Mouse (Mus musculus) liver, embryonic 15.5 days (tissue): ENCODE results near the gene Sec63. TPM values are rescaled to one million over a fixed set of nuclear protein-coding genes. Genes with fewer than 3 reads are reported as not detected.

Experiments used
- ATAC-seq: fragments of 200-750 bp; cut with Nextera tagmentation; 2 replicates; pipeline ENCODE4 v1.8.0; 2017; ENCODE audit warnings: moderate number of reproducible peaks, mild to moderate bottlenecking, moderate library complexity; ENCODE audit not compliant: insufficient read depth
- H3K27ac ChIP-seq: fragments of 300-500 bp; sonication (generic); replicated peaks from 2 replicates; pipeline ENCODE4 v1.5.1; 2015; ENCODE audit warnings: mild to moderate bottlenecking, inconsistent platforms
- H3K27me3 ChIP-seq: fragments of 300-500 bp; sonication (generic); 2 replicates; pipeline ENCODE4 v1.6.1; 2015; ENCODE audit warnings: mild to moderate bottlenecking, inconsistent platforms
- H3K36me3 ChIP-seq: fragments of 300-500 bp; sonication (generic); replicated peaks from 2 replicates; pipeline ENCODE4 v1.6.1; 2015; ENCODE audit warnings: moderate library complexity, mild to moderate bottlenecking, inconsistent platforms
- H3K4me1 ChIP-seq: fragments of 300-500 bp; sonication (generic); replicated peaks from 2 replicates; pipeline ENCODE4 v1.6.1; 2015; ENCODE audit warnings: inconsistent platforms
- H3K4me2 ChIP-seq: fragments of 300-500 bp; sonication (generic); 2 replicates; pipeline ENCODE4 v1.6.1; 2015; ENCODE audit warnings: moderate library complexity, mild to moderate bottlenecking, inconsistent platforms
- H3K4me3 ChIP-seq: fragments of 300-500 bp; sonication (generic); replicated peaks from 2 replicates; pipeline ENCODE4 v1.5.1; 2015; ENCODE audit warnings: mild to moderate bottlenecking, inconsistent platforms
- H3K9ac ChIP-seq: fragments of 300-500 bp; sonication (generic); 2 replicates; pipeline ENCODE4 v1.6.1; 2015; ENCODE audit warnings: moderate library complexity, mild to moderate bottlenecking, inconsistent platforms
- H3K9me3 ChIP-seq: fragments of 300-500 bp; sonication (generic); replicated peaks from 2 replicates; pipeline ENCODE4 v1.6.1; 2016; ENCODE audit warnings: inconsistent platforms
- WGBS: fragments of 180-500 bp; shearing (Covaris S2); methylation state at CpG from one replicate; pipeline ENCODE4 v1.1.7; 2015; ENCODE audit warnings: mixed read lengths; ENCODE audit not compliant: insufficient replicate concordance; 5-methylcytosine and 5-hydroxymethylcytosine counted together
- polyA plus RNA-seq: library from polyadenylated mRNA; unstranded; fragments of >200 nt; fragmentation: Nextera tagmentation; extraction: Ambion mirVana; gene quantifications from 2 replicates; pipeline ENCODE4 v1.2.1, GENCODE M21; 2015

Gene Sec63
- polyA plus RNA-seq, 1 experiment from 2014 or later, result 9.5 TPM

- no peak for ATAC-seq
- H3K4me2 ChIP-seq, result peak overlapping the region; percentile 83
- H3K9me3 ChIP-seq, result no peaks in the 10 kb centered on the region
- no peaks in the 10 kb centered on the region for H3K27me3 ChIP-seq
- H3K9ac ChIP-seq, result no peak overlapping the region
- H3K4me1 ChIP-seq, result peaks cover 32% of the 10 kb centered on the region
- peak overlapping the region; percentile 95; the same call in 1 of the 2 replicates for H3K4me3 ChIP-seq
- H3K36me3 ChIP-seq, result no peaks in the 10 kb centered on the region
- no peak overlapping the region for H3K27ac ChIP-seq
- 50% methylated on average over 8 of the region's 8 CpGs for WGBS
Observed at GRCm38 (mm10) chr10:42760329-42760728, 967 bp upstream of the Sec63 start.

- Histone ChIP-seq H3K9ac (peak overlapping the region; percentile 91), H3K36me3 (no peaks in the 10 kb centered on the region), H3K9me3 (no peaks in the 10 kb centered on the region), H3K27me3 (no peaks in the 10 kb centered on the region), H3K4me2 (peak overlapping the region; percentile 83), H3K27ac (peak overlapping the region; percentile 80), H3K4me3 (peak overlapping the region; percentile 95), H3K4me1 (peaks cover 34% of the 10 kb centered on the region)
- under 1% methylated on average over 66 of the region's 66 CpGs for WGBS
- ATAC-seq, result peak; percentile 75
Observed at GRCm38 (mm10) chr10:42761901-42762669, 789 bp downstream of the Sec63 start.

GRCm38 (mm10) chr10:42762670-42763058 is 1.4 kb downstream of the Sec63 start:
- Histone ChIP-seq H3K4me1 (peaks cover 34% of the 10 kb centered on the region), H3K27ac (peak overlapping the region; percentile 80; the same call in 1 of the 2 replicates), H3K9me3 (no peaks in the 10 kb centered on the region), H3K36me3 (no peaks in the 10 kb centered on the region), H3K9ac (peak overlapping the region; percentile 91), H3K27me3 (no peaks in the 10 kb centered on the region), H3K4me3 (peak overlapping the region; percentile 95), H3K4me2 (peak overlapping the region; percentile 83)
- 2% methylated on average over 6 of the region's 6 CpGs for WGBS
- ATAC-seq, result no peak

GRCm38 (mm10) chr10:42763246-42763645 is 1.9 kb downstream of the Sec63 start:
- Histone ChIP-seq H3K27me3 (no peaks in the 10 kb centered on the region), H3K4me1 (peaks cover 34% of the 10 kb centered on the region), H3K9me3 (no peaks in the 10 kb centered on the region), H3K27ac (no peak overlapping the region; the same call in 1 of the 2 replicates), H3K36me3 (no peaks in the 10 kb centered on the region), H3K4me3 (peak overlapping the region; percentile 95), H3K4me2 (peak overlapping the region; percentile 83), H3K9ac (no peak overlapping the region; the same call in 1 of the 2 replicates)
- no peak for ATAC-seq
- 42% methylated on average over 4 of the region's 4 CpGs for WGBS

GRCm38 (mm10) chr10:42765344-42765743 is 4.0 kb downstream of the Sec63 start:
- ATAC-seq, result no peak
- H3K9me3 ChIP-seq, result no peaks in the 10 kb centered on the region
- H3K4me2 ChIP-seq, result no peak overlapping the region
- H3K27ac ChIP-seq, result no peak overlapping the region
- H3K27me3 ChIP-seq, result no peaks in the 10 kb centered on the region
- H3K4me3 ChIP-seq, result no peak overlapping the region
- no peaks in the 10 kb centered on the region for H3K36me3 ChIP-seq
- H3K9ac ChIP-seq, result no peak overlapping the region
- H3K4me1 ChIP-seq, result peaks cover 32% of the 10 kb centered on the region

GRCm38 (mm10) chr10:42775450-42775849 is 14.2 kb downstream of the Sec63 start:
- H3K36me3 ChIP-seq, result no peaks in the 10 kb centered on the region
- no peak overlapping the region for H3K4me3 ChIP-seq
- no peak for ATAC-seq
- H3K4me1 ChIP-seq, result 0 out of 2 replicates have a peak, but pooled peaks cover 2% of the 10 kb centered on the region
- H3K9ac ChIP-seq, result no peak overlapping the region
- H3K27ac ChIP-seq, result no peak overlapping the region
- H3K4me2 ChIP-seq, result no peak overlapping the region
- H3K9me3 ChIP-seq, result no peaks in the 10 kb centered on the region
- H3K27me3 ChIP-seq, result no peaks in the 10 kb centered on the region
- 45% methylated on average over 3 of the region's 3 CpGs for WGBS

- 36% methylated on average over 2 of the region's 2 CpGs for WGBS
- H3K27ac ChIP-seq, result no peak overlapping the region
- ATAC-seq, result no peak
Observed at GRCm38 (mm10) chr10:42780753-42781152, 19.5 kb downstream of the Sec63 start.

GRCm38 (mm10) chr10:42781672-42782071 is 20.4 kb downstream of the Sec63 start:
- no peak overlapping the region for H3K4me3 ChIP-seq
- peaks cover 12% of the 10 kb centered on the region for H3K36me3 ChIP-seq
- no peak overlapping the region for H3K4me2 ChIP-seq
- no peak overlapping the region for H3K9ac ChIP-seq
- no peaks in the 10 kb centered on the region for H3K4me1 ChIP-seq
- 52% methylated on average over 3 of the region's 3 CpGs for WGBS
- H3K27ac ChIP-seq, result no peak overlapping the region
- H3K27me3 ChIP-seq, result no peaks in the 10 kb centered on the region
- H3K9me3 ChIP-seq, result no peaks in the 10 kb centered on the region
- ATAC-seq, result no peak

More at GRCm38 (mm10) chr10:42780753-42781152, 19.5 kb downstream of the Sec63 start:
- Histone ChIP-seq H3K27me3 (no peaks in the 10 kb centered on the region), H3K4me1 (no peaks in the 10 kb centered on the region), H3K4me2 (no peak overlapping the region), H3K9me3 (no peaks in the 10 kb centered on the region), H3K4me3 (no peak overlapping the region), H3K9ac (no peak overlapping the region), H3K36me3 (peaks cover 6% of the 10 kb centered on the region)

GRCm38 (mm10) chr10:42800922-42801321 is 39.6 kb downstream of the Sec63 start:
- no peak for ATAC-seq
- Histone ChIP-seq H3K27me3 (no peaks in the 10 kb centered on the region), H3K4me2 (no peak overlapping the region), H3K9ac (no peak overlapping the region), H3K9me3 (no peaks in the 10 kb centered on the region), H3K4me1 (no peaks in the 10 kb centered on the region), H3K27ac (no peak overlapping the region), H3K36me3 (peaks cover 41% of the 10 kb centered on the region), H3K4me3 (no peak overlapping the region)
- WGBS, result 73% methylated on average over 3 of the region's 3 CpGs

GRCm38 (mm10) chr10:42825923-42826322 is 64.6 kb downstream of the Sec63 start:
- H3K4me1 ChIP-seq, result no peaks in the 10 kb centered on the region
- H3K27ac ChIP-seq, result no peak overlapping the region
- ATAC-seq, result no peak
- H3K27me3 ChIP-seq, result no peaks in the 10 kb centered on the region
- no peak overlapping the region for H3K9ac ChIP-seq
- H3K4me3 ChIP-seq, result no peak overlapping the region
- peaks cover 45% of the 10 kb centered on the region for H3K36me3 ChIP-seq
- 78% methylated on average over 6 of the region's 6 CpGs for WGBS
- H3K9me3 ChIP-seq, result no peaks in the 10 kb centered on the region
- no peak overlapping the region for H3K4me2 ChIP-seq

GRCm38 (mm10) chr10:42827155-42827554 is 65.9 kb downstream of the Sec63 start:
- no peaks in the 10 kb centered on the region for H3K9me3 ChIP-seq
- no peak overlapping the region for H3K27ac ChIP-seq
- H3K36me3 ChIP-seq, result peaks cover 53% of the 10 kb centered on the region
- 73% methylated on average over 5 of the region's 5 CpGs for WGBS
- no peak overlapping the region for H3K4me2 ChIP-seq
- no peak overlapping the region for H3K4me3 ChIP-seq
- no peak for ATAC-seq
- no peak overlapping the region for H3K9ac ChIP-seq
- H3K4me1 ChIP-seq, result no peaks in the 10 kb centered on the region
- no peaks in the 10 kb centered on the region for H3K27me3 ChIP-seq

GRCm38 (mm10) chr10:42830007-42830406 is 68.7 kb downstream of the Sec63 start:
- no peaks in the 10 kb centered on the region for H3K4me1 ChIP-seq
- WGBS, result 63% methylated on average over 2 of the region's 2 CpGs
- ATAC-seq, result no peak
- peaks cover 48% of the 10 kb centered on the region for H3K36me3 ChIP-seq
- H3K27me3 ChIP-seq, result no peaks in the 10 kb centered on the region
- no peaks in the 10 kb centered on the region for H3K9me3 ChIP-seq
- H3K27ac ChIP-seq, result no peak overlapping the region
- H3K9ac ChIP-seq, result no peak overlapping the region
- no peak overlapping the region for H3K4me3 ChIP-seq
- H3K4me2 ChIP-seq, result no peak overlapping the region
